8 mouse cellular contexts compared by ENCODE assay signal in the genomic region with DNA sequence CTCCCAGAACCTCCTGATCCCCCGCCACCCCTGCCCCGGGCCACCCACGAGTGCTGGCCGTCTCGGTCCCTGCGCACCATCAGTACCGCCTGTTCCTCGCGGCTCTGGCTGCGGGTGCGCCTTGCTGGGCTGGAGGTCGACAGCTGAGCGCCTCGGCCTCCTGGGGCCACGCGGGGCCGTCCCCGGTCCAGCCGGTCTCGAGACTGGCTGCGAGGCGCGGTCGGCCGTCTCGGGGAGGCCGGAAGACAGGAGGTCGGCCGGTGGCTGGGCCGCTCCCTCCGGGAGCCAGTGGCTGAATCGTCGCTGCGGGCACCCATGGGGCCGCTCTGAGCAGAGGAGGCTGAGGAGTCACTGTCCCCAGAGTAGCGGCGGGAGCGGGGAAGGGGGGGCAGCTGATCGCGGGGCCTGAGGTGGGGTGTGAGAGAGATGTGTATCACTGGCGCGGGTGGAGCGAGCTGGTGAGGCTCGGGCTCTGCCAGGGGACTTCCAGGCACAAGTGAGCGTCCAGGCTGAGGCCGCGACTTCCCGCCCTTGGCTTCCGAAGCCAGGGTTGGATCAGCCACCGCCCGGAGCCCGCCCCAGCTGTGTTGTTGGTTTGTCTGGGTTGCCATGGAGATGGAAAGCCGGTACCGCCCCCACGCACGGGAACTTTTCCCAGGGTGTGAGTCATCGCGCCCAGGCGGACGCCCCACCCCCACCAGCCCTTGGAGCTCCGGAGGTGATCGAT. TPM values are rescaled to one million over a fixed set of nuclear protein-coding genes. Genes with fewer than 3 reads are reported as not detected.
DNase-seq lines count a peak whose midpoint lies in the region; ATAC-seq lines count a peak whose summit lies in the region.

No protein-coding gene starts in this region.

- no peak overlapping the region for H3K27ac ChIP-seq in hindbrain, embryonic 12.5 days
- no peak overlapping the region for H3K27ac ChIP-seq in lung, embryonic 16.5 days (ENCODE audit: low read length)

- peak overlapping the region; percentile 59 for H3K9ac ChIP-seq in hindbrain, embryonic 12.5 days
- peak overlapping the region; percentile 32 for H3K9ac ChIP-seq in lung, embryonic 16.5 days (ENCODE audit: low read length)

- no peaks in the 10 kb centered on the region for H3K36me3 ChIP-seq in hindbrain, embryonic 12.5 days
- no peaks in the 10 kb centered on the region for H3K36me3 ChIP-seq in lung, embryonic 16.5 days (ENCODE audit: control insufficient read depth, insufficient read depth, low read length)

- WGBS in hindbrain, embryonic 12.5 days = 1% methylated on average over 61 of the region's 62 CpGs
- 4% methylated on average over 62 of the region's 62 CpGs for WGBS in lung, embryonic 16.5 days

- ATAC-seq in hindbrain, embryonic 12.5 days (ENCODE audit: low FRiP score) = peak; percentile 10; the same call in 1 of the 2 replicates
- peak; percentile 52 for ATAC-seq in lung, embryonic 16.5 days (ENCODE audit: low read depth)

- H3K4me3 ChIP-seq in hindbrain, embryonic 12.5 days = peak overlapping the region; percentile 27
- peak overlapping the region; percentile 46 for H3K4me3 ChIP-seq in lung, embryonic 16.5 days (ENCODE audit: low read length)

- peaks cover 70% of the 10 kb centered on the region for H3K4me1 ChIP-seq in hindbrain, embryonic 12.5 days
- peaks cover 31% of the 10 kb centered on the region for H3K4me1 ChIP-seq in lung, embryonic 16.5 days (replicated peaks; ENCODE audit: control insufficient read depth, insufficient read depth, low read length)

- peak overlapping the region; percentile 62 for H3K4me2 ChIP-seq in hindbrain, embryonic 12.5 days (replicated peaks)
- peak overlapping the region; percentile 64 for H3K4me2 ChIP-seq in lung, embryonic 16.5 days (ENCODE audit: low read depth, low read length)

- peaks cover 83% of the 10 kb centered on the region for H3K27me3 ChIP-seq in hindbrain, embryonic 12.5 days
- H3K27me3 ChIP-seq in lung, embryonic 16.5 days (ENCODE audit: control insufficient read depth, insufficient read depth, low read depth, low read length) = peaks cover 53% of the 10 kb centered on the region

- peak; percentile 98 for DNase-seq in Muller cell, postnatal 12 days (ENCODE audit: inconsistent ontology term)
- peak; percentile 75 for DNase-seq in cerebellum, adult 9-10 months
- peak; percentile 90 to 91 for DNase-seq in frontal cortex, postnatal 14 days (ENCODE audit: low spot score in 2 of 2)
- peak; percentile 91 to 94 for DNase-seq in layer of hippocampus, postnatal 10 days (ENCODE audit: low spot score in 2 of 2)
- DNase-seq in ovary, adult 18-20 months (ENCODE audit: low spot score) = peak; percentile 91
- DNase-seq in thymus, postnatal 14 days = peak; percentile 53

- H3K9me3 ChIP-seq in hindbrain, embryonic 12.5 days (replicated peaks) = no peaks in the 10 kb centered on the region
- no peaks in the 10 kb centered on the region for H3K9me3 ChIP-seq in lung, embryonic 16.5 days (ENCODE audit: control insufficient read depth, low read length)

RNA-seq across cellular contexts. Expression of a gene that starts 3.6 kb away (rescaled TPM):
- 39.4 and 41.0 TPM in 2 replicates for polyA plus RNA-seq in hindbrain, embryonic 12.5 days (2016; fragmentation: Nextera tagmentation; extraction: Ambion mirVana)
- total RNA-seq in layer of hippocampus, postnatal 10 days (2021) = 10 to 100 TPM; 50.2 to 54.7 TPM
- 18.6 and 19.3 TPM in 2 replicates for polyA plus RNA-seq in lung, embryonic 16.5 days (2015; fragmentation: Nextera tagmentation; extraction: Ambion mirVana)

RNA-seq across cellular contexts. Expression of a gene that starts 3.6 kb away (rescaled TPM):
- polyA plus RNA-seq in hindbrain, embryonic 12.5 days (2016; fragmentation: Nextera tagmentation; extraction: Ambion mirVana) = 0.96 and 1.6 TPM in 2 replicates
- total RNA-seq in layer of hippocampus, postnatal 10 days (2021) = 10 to 100 TPM; 35.7 to 39.8 TPM
- 0.45 and 0.92 TPM in 2 replicates for polyA plus RNA-seq in lung, embryonic 16.5 days (2015; fragmentation: Nextera tagmentation; extraction: Ambion mirVana)

RNA-seq across cellular contexts. Expression of a gene that starts 37.1 kb away (rescaled TPM):
- 27.0 and 28.9 TPM in 2 replicates for polyA plus RNA-seq in hindbrain, embryonic 12.5 days (2016; fragmentation: Nextera tagmentation; extraction: Ambion mirVana)
- 10 to 100 TPM; 22.7 to 23.2 TPM for total RNA-seq in layer of hippocampus, postnatal 10 days (2021)
- 23.8 and 26.3 TPM in 2 replicates for polyA plus RNA-seq in lung, embryonic 16.5 days (2015; fragmentation: Nextera tagmentation; extraction: Ambion mirVana)

RNA-seq across cellular contexts. Expression of a gene that starts 37.5 kb away (rescaled TPM):
- polyA plus RNA-seq in hindbrain, embryonic 12.5 days (2016; fragmentation: Nextera tagmentation; extraction: Ambion mirVana) = 823 and 828 TPM in 2 replicates
- 100 to 1,000 TPM; 332 TPM for total RNA-seq in layer of hippocampus, postnatal 10 days (2021)
- 709 and 717 TPM in 2 replicates for polyA plus RNA-seq in lung, embryonic 16.5 days (2015; fragmentation: Nextera tagmentation; extraction: Ambion mirVana)
